Mouse (Mus musculus): ENCODE data around the gene Lingo2. TPM values are rescaled to one million over a fixed set of nuclear protein-coding genes. Genes with fewer than 3 reads are reported as not detected.
"Not testable (repeated sequence)": the region's sequence is repeated elsewhere in the genome, so short reads cannot be mapped to it uniquely, and the experiment has no call there.

Gene Lingo2
- polyA plus RNA-seq, 1 experiment from 2014 or later, result 1.0 TPM

DNA sequence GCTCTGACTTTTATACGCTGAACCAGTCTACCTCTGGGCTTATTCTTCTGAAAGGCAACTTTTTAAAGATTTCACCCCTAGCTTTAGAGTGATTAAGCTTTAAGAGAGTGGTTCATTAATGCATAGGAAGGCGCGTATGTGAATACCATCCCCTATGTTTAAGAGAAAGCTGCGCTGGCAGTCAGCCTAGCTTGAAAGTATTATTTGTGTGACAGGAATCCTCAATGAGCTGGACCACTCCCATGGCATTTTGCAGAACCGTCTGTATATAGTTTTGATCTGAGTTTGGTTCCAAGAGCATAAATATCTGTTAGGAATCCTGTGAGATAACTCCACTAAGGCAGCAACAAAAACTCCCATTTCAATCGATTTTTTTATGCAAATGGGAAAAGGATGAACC lies 1204.9 kb downstream of the Lingo2 start:
- DNase-seq (ENCODE audit: low spot score) (no peak), ATAC-seq (replicated peaks; ENCODE audit: low FRiP score, low TSS enrichment, low read depth) (no peak)
- Histone ChIP-seq H3K27me3 (replicated peaks; ENCODE audit: control insufficient read depth, insufficient read depth, low read length) (no peaks in the 10 kb centered on the region), H3K4me3 (ENCODE audit: low read depth, low read length) (no peak overlapping the region), H3K27ac (ENCODE audit: low read depth) (no peak overlapping the region), H3K4me2 (ENCODE audit: low read length) (no peak overlapping the region), H3K9me3 (ENCODE audit: control insufficient read depth, low read length) (no peaks in the 10 kb centered on the region), H3K9ac (ENCODE audit: low read length) (no peak overlapping the region), H3K36me3 (ENCODE audit: control insufficient read depth, insufficient read depth, low read length) (no peaks in the 10 kb centered on the region), H3K4me1 (replicated peaks; ENCODE audit: control insufficient read depth, insufficient read depth, low read length) (no peaks in the 10 kb centered on the region)
- WGBS, result 78% methylated on average over 6 of the region's 6 CpGs

DNA sequence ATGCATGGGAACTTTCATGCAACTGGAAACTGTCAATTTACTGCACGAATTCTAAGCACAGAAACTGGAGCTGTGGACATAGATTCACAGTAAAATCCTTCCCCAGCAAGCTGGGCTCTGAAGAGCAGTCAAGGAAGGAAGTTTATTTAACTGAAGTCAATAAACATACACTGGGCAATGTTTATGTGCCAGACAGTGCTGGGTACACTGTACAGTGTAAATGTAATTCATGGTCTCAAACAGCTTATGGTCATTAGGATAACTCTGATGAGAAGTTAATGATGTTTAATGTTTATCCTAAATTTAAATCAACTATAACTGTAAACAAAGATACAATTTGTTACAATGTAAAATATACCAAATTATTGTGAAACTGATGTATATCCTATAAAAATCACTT lies 1226.8 kb downstream of the Lingo2 start:
- 38% methylated on average over 1 of the region's 1 CpGs for WGBS

DNA sequence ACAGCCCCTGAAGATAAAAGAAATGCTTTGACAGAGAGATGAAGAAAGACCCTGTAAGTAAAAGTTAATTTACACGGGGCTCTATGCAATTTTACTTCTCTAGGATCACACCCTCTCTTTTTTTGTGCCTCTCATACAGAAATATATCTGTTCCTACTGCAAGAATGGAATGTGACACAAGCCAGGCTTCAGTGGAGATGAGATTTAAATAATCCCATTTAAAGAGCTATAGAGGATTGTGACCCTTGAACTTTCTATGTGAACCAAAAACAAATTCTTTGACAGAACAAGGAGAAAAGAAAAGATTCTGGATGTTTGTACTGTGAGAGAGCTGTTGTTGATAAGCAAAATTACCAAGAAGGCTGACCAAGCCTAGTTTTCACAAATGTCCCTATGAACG lies 1247.4 kb downstream of the Lingo2 start:
- no peak for DNase-seq (ENCODE audit: low spot score)
- Histone ChIP-seq H3K4me3 (ENCODE audit: low read depth, low read length) (no peak overlapping the region), H3K27ac (ENCODE audit: low read depth) (no peak overlapping the region), H3K27me3 (replicated peaks; ENCODE audit: control insufficient read depth, insufficient read depth, low read length) (no peaks in the 10 kb centered on the region), H3K4me1 (replicated peaks; ENCODE audit: control insufficient read depth, insufficient read depth, low read length) (no peaks in the 10 kb centered on the region), H3K4me2 (ENCODE audit: low read length) (no peak overlapping the region), H3K9ac (ENCODE audit: low read length) (no peak overlapping the region), H3K9me3 (ENCODE audit: control insufficient read depth, low read length) (no peaks in the 10 kb centered on the region), H3K36me3 (ENCODE audit: control insufficient read depth, insufficient read depth, low read length) (no peaks in the 10 kb centered on the region)
- ATAC-seq (replicated peaks; ENCODE audit: low FRiP score, low TSS enrichment, low read depth), result no peak
- 28% methylated on average over 2 of the region's 2 CpGs for WGBS

More for the DNA sequence above, 1226.8 kb downstream of the Lingo2 start:
- H3K9ac ChIP-seq (ENCODE audit: low read length), result no peak overlapping the region
- H3K27ac ChIP-seq (ENCODE audit: low read depth), result no peak overlapping the region
- no peak overlapping the region for H3K4me3 ChIP-seq (ENCODE audit: low read depth, low read length)
- H3K27me3 ChIP-seq (replicated peaks; ENCODE audit: control insufficient read depth, insufficient read depth, low read length), result no peaks in the 10 kb centered on the region
- DNase-seq (ENCODE audit: low spot score), result no peak
- 0 out of 2 replicates have a peak, but pooled peaks cover 2% of the 10 kb centered on the region for H3K9me3 ChIP-seq (ENCODE audit: control insufficient read depth, low read length)
- no peaks in the 10 kb centered on the region for H3K36me3 ChIP-seq (ENCODE audit: control insufficient read depth, insufficient read depth, low read length)
- ATAC-seq (replicated peaks; ENCODE audit: low FRiP score, low TSS enrichment, low read depth), result no peak
- H3K4me2 ChIP-seq (ENCODE audit: low read length), result no peak overlapping the region
- no peaks in the 10 kb centered on the region for H3K4me1 ChIP-seq (replicated peaks; ENCODE audit: control insufficient read depth, insufficient read depth, low read length)

DNA sequence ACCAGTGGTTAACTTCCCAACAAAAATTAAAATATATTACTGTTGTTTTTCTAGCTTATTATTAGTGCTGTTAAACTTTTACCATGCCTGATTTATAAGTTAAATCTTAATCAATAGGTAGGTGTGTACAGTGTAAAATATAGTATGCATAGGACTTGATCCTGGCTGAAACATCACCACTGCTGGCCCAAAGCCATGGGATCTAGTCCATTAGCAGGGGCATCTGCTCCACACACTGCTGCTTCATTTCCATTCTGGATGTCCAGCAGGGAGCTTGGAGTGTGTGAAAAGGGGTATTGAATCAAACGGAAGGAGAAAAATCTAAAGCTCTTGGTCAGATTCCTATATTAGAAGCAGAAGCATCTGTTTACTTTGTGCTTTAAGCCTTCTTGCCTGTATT lies 1248.9 kb downstream of the Lingo2 start:
- 77% methylated on average over 1 of the region's 1 CpGs for WGBS
- H3K4me2 ChIP-seq (ENCODE audit: low read length), result no peak overlapping the region
- no peak overlapping the region for H3K4me3 ChIP-seq (ENCODE audit: low read depth, low read length)
- no peaks in the 10 kb centered on the region for H3K36me3 ChIP-seq (ENCODE audit: control insufficient read depth, insufficient read depth, low read length)
- no peaks in the 10 kb centered on the region for H3K27me3 ChIP-seq (replicated peaks; ENCODE audit: control insufficient read depth, insufficient read depth, low read length)
- H3K9me3 ChIP-seq (ENCODE audit: control insufficient read depth, low read length), result no peaks in the 10 kb centered on the region
- H3K27ac ChIP-seq (ENCODE audit: low read depth), result no peak overlapping the region
- DNase-seq (ENCODE audit: low spot score) (no peak), ATAC-seq (replicated peaks; ENCODE audit: low FRiP score, low TSS enrichment, low read depth) (no peak)
- H3K9ac ChIP-seq (ENCODE audit: low read length), result no peak overlapping the region
- H3K4me1 ChIP-seq (replicated peaks; ENCODE audit: control insufficient read depth, insufficient read depth, low read length), result no peaks in the 10 kb centered on the region

DNA sequence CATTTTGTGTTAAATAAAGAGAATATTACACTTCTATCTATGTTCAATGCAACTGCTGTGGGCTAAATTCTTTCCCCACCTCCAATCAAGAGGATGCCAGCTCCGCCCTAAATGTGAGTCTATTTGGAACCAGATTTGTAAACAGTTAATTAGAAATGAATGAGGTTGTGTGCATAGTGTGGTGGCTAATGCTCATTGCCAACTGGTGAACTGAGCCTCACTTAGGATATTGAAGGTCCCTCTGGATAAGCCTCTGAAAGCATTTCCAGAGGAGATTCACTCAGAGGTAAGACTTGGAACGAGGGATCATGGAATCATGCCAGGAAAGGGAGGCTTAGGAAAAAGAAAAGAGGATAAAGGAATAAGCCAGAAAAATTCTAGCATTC lies 1256.4 kb downstream of the Lingo2 start:
- ATAC-seq (replicated peaks; ENCODE audit: low FRiP score, low TSS enrichment, low read depth) (no peak), DNase-seq (ENCODE audit: low spot score) (no peak)
- Histone ChIP-seq H3K27ac (ENCODE audit: low read depth) (no peak overlapping the region), H3K36me3 (ENCODE audit: control insufficient read depth, insufficient read depth, low read length) (no peaks in the 10 kb centered on the region), H3K4me2 (ENCODE audit: low read length) (no peak overlapping the region), H3K4me3 (ENCODE audit: low read depth, low read length) (no peak overlapping the region), H3K27me3 (replicated peaks; ENCODE audit: control insufficient read depth, insufficient read depth, low read length) (no peaks in the 10 kb centered on the region), H3K9me3 (ENCODE audit: control insufficient read depth, low read length) (no peaks in the 10 kb centered on the region), H3K9ac (ENCODE audit: low read length) (no peak overlapping the region), H3K4me1 (replicated peaks; ENCODE audit: control insufficient read depth, insufficient read depth, low read length) (no peaks in the 10 kb centered on the region)
- 78% methylated on average over 2 of the region's 2 CpGs for WGBS

DNA sequence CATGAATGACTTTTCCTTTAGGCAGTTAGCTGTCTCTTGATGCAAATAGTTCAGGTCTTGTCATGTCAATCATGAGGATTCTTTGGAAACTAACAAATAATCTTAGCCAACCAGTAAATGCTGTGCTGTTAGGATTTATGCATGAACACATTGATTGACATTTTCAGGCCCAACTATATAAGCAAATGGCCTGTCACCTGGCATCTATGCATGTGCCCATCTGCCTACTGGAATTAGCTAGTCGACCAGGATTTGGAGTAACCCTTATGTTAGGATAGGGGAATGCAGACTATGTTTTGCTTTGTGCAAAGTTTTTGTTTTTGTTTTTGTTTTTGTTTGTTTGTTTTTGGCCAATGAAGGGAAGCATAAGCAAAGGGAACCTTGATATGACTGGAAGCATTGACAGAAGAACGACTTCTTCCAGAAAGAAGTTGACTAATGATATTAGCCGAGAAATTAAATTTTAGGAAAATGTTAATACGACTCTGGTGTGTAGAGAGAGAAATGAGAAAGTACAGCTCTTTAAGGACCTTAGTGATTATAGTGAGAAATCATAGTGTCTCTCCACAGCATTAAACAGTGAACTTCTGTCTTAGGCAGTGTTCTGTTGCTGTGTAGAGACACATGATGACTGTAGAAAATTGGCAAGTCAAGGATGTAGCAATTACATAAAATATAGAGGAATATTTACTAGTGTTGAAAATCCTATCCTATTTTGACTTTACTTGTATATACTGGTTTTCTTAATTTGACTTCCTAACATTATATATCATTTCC lies 1257.0 kb downstream of the Lingo2 start:
- no peaks in the 10 kb centered on the region for H3K9me3 ChIP-seq (ENCODE audit: control insufficient read depth, low read length)
- no peak overlapping the region for H3K4me3 ChIP-seq (ENCODE audit: low read depth, low read length)
- no peaks in the 10 kb centered on the region for H3K36me3 ChIP-seq (ENCODE audit: control insufficient read depth, insufficient read depth, low read length)
- ATAC-seq (replicated peaks; ENCODE audit: low FRiP score, low TSS enrichment, low read depth) (no peak), DNase-seq (ENCODE audit: low spot score) (no peak)
- no peak overlapping the region for H3K4me2 ChIP-seq (ENCODE audit: low read length)
- no peaks in the 10 kb centered on the region for H3K27me3 ChIP-seq (replicated peaks; ENCODE audit: control insufficient read depth, insufficient read depth, low read length)
- no peaks in the 10 kb centered on the region for H3K4me1 ChIP-seq (replicated peaks; ENCODE audit: control insufficient read depth, insufficient read depth, low read length)
- no peak overlapping the region for H3K9ac ChIP-seq (ENCODE audit: low read length)
- 85% methylated on average over 4 of the region's 4 CpGs for WGBS
- no peak overlapping the region for H3K27ac ChIP-seq (ENCODE audit: low read depth)

DNA sequence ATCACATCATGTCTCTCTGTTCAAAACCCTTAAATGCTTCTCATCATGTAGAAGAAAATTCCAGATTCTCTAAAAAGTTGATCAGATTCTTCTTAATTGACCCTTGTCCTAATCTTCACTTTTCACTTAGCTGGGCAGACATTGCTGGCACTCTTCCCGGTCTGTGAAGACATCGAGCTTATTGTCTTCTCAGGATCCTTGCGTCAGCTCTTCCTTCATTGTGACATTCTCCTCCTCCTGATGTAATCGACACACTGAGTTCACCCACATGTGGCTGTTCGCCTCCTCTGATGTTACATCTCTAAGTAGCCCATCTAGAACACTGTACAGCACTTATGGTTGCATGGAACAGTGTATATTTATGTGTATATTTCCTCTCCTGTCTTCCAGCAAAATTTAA lies 1261.0 kb downstream of the Lingo2 start:
- no peaks in the 10 kb centered on the region for H3K27me3 ChIP-seq (replicated peaks; ENCODE audit: control insufficient read depth, insufficient read depth, low read length)
- H3K36me3 ChIP-seq (ENCODE audit: control insufficient read depth, insufficient read depth, low read length), result no peaks in the 10 kb centered on the region
- no peak overlapping the region for H3K4me2 ChIP-seq (ENCODE audit: low read length)
- H3K9me3 ChIP-seq (ENCODE audit: control insufficient read depth, low read length), result no peaks in the 10 kb centered on the region
- no peak overlapping the region for H3K9ac ChIP-seq (ENCODE audit: low read length)
- no peak overlapping the region for H3K27ac ChIP-seq (ENCODE audit: low read depth)
- H3K4me1 ChIP-seq (replicated peaks; ENCODE audit: control insufficient read depth, insufficient read depth, low read length), result no peaks in the 10 kb centered on the region
- no peak overlapping the region for H3K4me3 ChIP-seq (ENCODE audit: low read depth, low read length)
- no peak for ATAC-seq (replicated peaks; ENCODE audit: low FRiP score, low TSS enrichment, low read depth)
- DNase-seq (ENCODE audit: low spot score), result no peak
- 70% methylated on average over 5 of the region's 5 CpGs for WGBS

DNA sequence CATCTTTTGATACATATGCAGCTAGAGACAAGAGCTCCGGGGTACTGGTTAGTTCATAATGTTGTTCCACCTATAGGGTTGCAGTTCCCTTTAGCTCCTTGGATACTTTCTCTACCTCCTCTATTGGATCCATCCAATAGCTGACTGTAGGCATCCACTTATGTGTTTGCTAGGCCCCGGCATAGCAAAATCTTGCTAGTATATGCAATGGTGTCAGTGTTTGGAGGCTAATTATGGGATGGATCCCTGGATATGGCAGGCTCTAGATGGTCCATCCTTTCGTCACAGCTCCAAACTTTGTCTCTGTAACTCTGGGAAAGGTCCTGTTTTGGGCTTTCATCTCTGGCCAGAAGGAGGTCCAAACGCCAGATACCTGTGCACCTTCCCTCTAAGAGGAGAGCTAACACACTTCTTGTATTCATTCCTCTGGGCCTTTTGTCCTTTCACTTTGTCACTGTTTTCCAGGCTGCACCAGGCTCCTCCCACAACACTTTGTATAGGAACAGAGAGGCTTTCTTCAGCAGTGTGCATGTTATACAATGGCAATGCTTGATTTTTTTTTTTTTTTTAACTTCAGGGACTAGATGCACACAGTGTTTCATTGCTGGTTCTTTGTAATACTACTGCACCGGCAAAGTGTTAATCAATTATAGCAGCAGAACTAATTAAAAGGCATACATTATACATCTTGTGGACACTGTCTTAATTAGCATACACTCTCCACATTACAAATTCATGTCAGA lies 1262.9 kb downstream of the Lingo2 start:
- not testable (repeated sequence) for H3K9ac ChIP-seq (ENCODE audit: low read length); H3K4me1 ChIP-seq (replicated peaks; ENCODE audit: control insufficient read depth, insufficient read depth, low read length); DNase-seq (ENCODE audit: low spot score); H3K4me3 ChIP-seq (ENCODE audit: low read depth, low read length); H3K36me3 ChIP-seq (ENCODE audit: control insufficient read depth, insufficient read depth, low read length); H3K27ac ChIP-seq (ENCODE audit: low read depth); H3K9me3 ChIP-seq (ENCODE audit: control insufficient read depth, low read length); H3K4me2 ChIP-seq (ENCODE audit: low read length); ATAC-seq (replicated peaks; ENCODE audit: low FRiP score, low TSS enrichment, low read depth); H3K27me3 ChIP-seq (replicated peaks; ENCODE audit: control insufficient read depth, insufficient read depth, low read length)
- 80% methylated on average over 4 of the region's 5 CpGs for WGBS
